Mouse (Mus musculus): Measurements from ENCODE around the gene Alg5.

DNA sequence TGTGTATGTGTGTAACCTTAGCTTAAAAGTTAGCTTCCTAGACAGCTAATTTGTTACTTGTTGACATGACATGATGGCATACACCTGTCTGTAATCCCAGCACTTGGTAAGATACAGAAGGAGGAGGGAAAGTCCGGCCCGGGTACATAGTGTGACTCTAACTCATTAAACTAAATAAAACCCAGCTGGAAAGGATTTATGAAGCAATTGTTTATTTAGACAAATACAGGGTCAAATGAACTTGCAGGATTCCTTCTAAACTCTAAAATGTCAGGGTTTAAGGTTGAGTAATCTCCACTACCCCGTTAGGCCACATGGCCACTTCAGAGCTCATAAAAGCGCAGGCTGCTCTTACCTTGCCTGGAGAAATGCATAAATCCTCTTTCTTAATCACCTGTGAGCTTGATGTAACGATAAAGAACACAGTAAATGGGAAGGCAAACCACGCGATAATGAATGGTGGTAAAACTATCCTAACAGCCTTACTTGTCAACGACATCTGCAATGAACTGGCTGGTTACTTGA lies 3.7 kb upstream of the Alg5 start:
- TF ChIP-seq CTCF (IDR thresholded peaks at IDR 0.05; ENCODE audit: borderline replicate concordance, insufficient read depth, low read length) (no peak), POLR2A (IDR thresholded peaks at IDR 0.05; ENCODE audit: low read depth, low read length) (no peak)
